8 mouse cellular contexts compared by ENCODE assay signal in the genomic region with DNA sequence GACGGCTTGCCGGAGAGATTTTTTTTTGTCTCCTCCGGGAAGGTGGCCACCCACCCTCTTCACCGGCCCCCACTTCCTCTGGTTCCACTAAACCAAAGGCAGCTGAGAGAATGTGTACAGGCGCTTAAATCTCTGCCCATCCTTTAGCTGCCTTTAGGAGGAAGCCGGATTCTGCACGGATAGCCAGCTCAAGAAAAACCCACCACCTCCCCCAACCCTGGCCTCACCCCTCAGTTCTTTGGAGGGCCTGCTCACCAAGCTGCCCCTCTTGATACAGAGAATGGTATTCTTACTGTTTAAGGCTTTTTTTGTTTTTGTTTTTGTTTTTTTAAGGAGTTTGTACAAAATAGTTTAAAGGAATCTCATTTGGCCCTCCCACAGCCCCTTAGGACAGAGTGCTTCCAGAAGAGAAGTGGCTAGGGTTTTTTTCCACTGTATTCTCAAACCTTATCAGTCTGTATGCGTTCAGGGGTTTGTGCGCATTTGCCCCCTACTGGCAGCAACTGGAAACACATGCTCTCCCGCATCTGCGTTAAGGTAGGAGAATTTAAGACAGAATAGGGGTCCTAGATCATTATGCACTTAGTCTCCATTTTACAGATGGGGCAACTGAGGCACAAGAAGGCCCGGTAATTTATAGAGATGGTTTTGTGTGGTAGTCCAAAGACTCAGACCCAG. TPM values are rescaled to one million over a fixed set of nuclear protein-coding genes. Genes with fewer than 3 reads are reported as not detected.
DNase-seq lines count a peak whose midpoint lies in the region; ATAC-seq lines count a peak whose summit lies in the region.

No protein-coding gene starts in this region.

- ATAC-seq in erythroid progenitor cell, adult 5-6 weeks (replicated peaks; ENCODE audit: low FRiP score, poor library complexity, severe bottlenecking), result peak; percentile 75
- no peak for ATAC-seq in activated CD4-positive, CD25-positive, alpha-beta regulatory T cell, adult 4 months

- intact Hi-C loops in heart, postnatal 36 days (cut with DNase I), result loop anchor here (2.0 kb wide), 2 partner anchors 338 to 742 kb away; no protein-coding TSS in a partner anchor

- DNase-seq in MEL-GATA-1-ER (ENCODE audit: extremely low read depth, low read depth), result peak; percentile 30
- peak; percentile 30 for DNase-seq in brain, embryonic 18.5 days (ENCODE audit: low read depth, low spot score)
- DNase-seq in heart, postnatal 36 days, result peak; percentile 53 to 67
- DNase-seq in layer of hippocampus, adult 8-10 months (ENCODE audit: low spot score in 2 of 2), result peak; percentile 26 to 75
- peak; percentile 86 for DNase-seq in lung, postnatal 36 days
- peak; percentile 76 to 77 for DNase-seq in right cerebral cortex, adult 2 months (ENCODE audit: low spot score in 2 of 2)

RNA-seq across cellular contexts. Expression of gene Elf5, which starts 13.0 kb away (rescaled TPM):
- not detected in 2 replicates for total RNA-seq in erythroid progenitor cell, adult 5-6 weeks (2015; ENCODE audit: low replicate concordance)
- not detected in 2 replicates for total RNA-seq in erythroid progenitor cell, adult 5-6 weeks (2017; ENCODE audit: low replicate concordance)
- total RNA-seq in heart, postnatal 36 days (2021), result not detected
- total RNA-seq in layer of hippocampus, adult 8-10 months (2022), result 1 to 10 TPM; 1.3 to 1.5 (median 1.4) TPM
- not detected for polyA plus RNA-seq in activated CD4-positive, CD25-positive, alpha-beta regulatory T cell, adult 4 months (2017; shearing (Covaris generic))

Comparison
In these comparisons a context has a peak if more than half of its experiments do, and no peak if none do; other contexts are left out.
1. DNase-seq: peak in every context shown above with its lines; median percentile 86 in lung, postnatal 36 days; 76 in right cerebral cortex, adult 2 months; 60 in heart, postnatal 36 days; 50 in layer of hippocampus, adult 8-10 months; 30 in MEL-GATA-1-ER; 30 in brain, embryonic 18.5 days.